Mouse (Mus musculus): ENCODE results near the gene Reep3.

- TF ChIP-seq POLR2A (IDR thresholded peaks at IDR 0.05; ENCODE audit: low read depth, low read length): no peak
- TF ChIP-seq CTCF (IDR thresholded peaks at IDR 0.05; ENCODE audit: extremely low read depth, insufficient read depth, insufficient read length, insufficient replicate concordance): no peak
Observed at GRCm38 (mm10) chr10:66983043-66983442, 113.7 kb downstream of the Reep3 start.
